Mouse (Mus musculus) olfactory bulb, adult 2 months (tissue): Measurements from ENCODE around the gene Bicd2.

Experiments used
- CTCF ChIP-seq: fragments of 200-500 bp; IDR thresholded peaks from 2 replicates; pipeline ENCODE4 v1.5.1; 2012; ENCODE audit warnings: low read depth, mild to moderate bottlenecking, low read length, moderate library complexity; ENCODE audit not compliant: insufficient read depth
- POLR2A ChIP-seq: fragments of 200-500 bp; IDR thresholded peaks from 2 replicates; pipeline ENCODE4 v1.6.1; 2012; ENCODE audit warnings: mild to moderate bottlenecking, low read depth, low read length, moderate library complexity; ENCODE audit not compliant: insufficient read depth

GRCm38 (mm10) chr13:49338893-49339546, 2.4 kb upstream of the Bicd2 start:
- TF ChIP-seq POLR2A (no peak), CTCF (no peak)
